Mouse (Mus musculus) stomach, postnatal 0 days (tissue): ENCODE measurements around the gene Rpain.

Experiments used
- CTCF ChIP-seq: IDR thresholded peaks from 2 replicates; pipeline ENCODE4 v1.5.1; 2016; ENCODE audit warnings: antibody characterized with exemption, low read depth, mild to moderate bottlenecking, moderate library complexity
- EP300 ChIP-seq: optimal IDR thresholded peaks from 2 replicates; pipeline ENCODE3; 2016; ENCODE audit warnings: antibody characterized with exemption

DNA sequence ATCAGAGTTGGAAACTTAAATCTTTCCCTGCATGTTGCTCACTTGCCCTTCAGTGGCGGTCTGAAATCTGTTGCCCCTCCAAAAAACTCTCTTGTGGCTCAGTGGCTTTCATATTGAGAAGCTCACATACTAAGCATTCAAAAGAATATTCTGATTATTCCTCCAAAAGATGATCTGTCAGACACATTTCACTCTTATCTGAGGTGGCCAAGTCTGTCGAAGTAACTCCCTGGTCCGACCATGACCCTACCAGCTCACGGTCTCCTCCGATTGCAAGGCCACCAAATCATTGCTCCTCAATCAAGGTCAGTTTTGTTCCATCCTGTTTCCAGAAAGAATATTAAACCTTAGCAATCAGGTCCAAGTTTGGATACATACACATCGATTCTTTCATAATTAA, 37.0 kb downstream of the Rpain start:
- no peak for TF ChIP-seq CTCF
- no peak for TF ChIP-seq EP300
